Mouse (Mus musculus): ENCODE measurements around the gene Tmc7. TPM values are rescaled to one million over a fixed set of nuclear protein-coding genes. Genes with fewer than 3 reads are reported as not detected.

Gene Tmc7
- polyA plus RNA-seq (2011; ENCODE audit: insufficient read length, low read depth, missing spikeins): 1.4 and 1.9 TPM in 2 replicates

- Histone ChIP-seq H3K27ac (ENCODE audit: insufficient read depth, low read length) (no peak within 1 kb of the TSS), H3K4me3 (ENCODE audit: insufficient read depth, low read length) (peak within 1 kb of the TSS; percentile 63)
- TF ChIP-seq POLR2A (IDR thresholded peaks at IDR 0.05; ENCODE audit: low read depth, low read length): 0 out of 2 replicates have a peak, but pooled peaks have one; percentile 22
- TF ChIP-seq CTCF (IDR thresholded peaks at IDR 0.05; ENCODE audit: borderline replicate concordance, insufficient read depth, low read length): no peak
These were observed at the start of gene Tmc7 for GRCm38 (mm10) chr7:118584257-118584907. Gene Tmc7, minus strand, starts transcription at chr7:118584736.

GRCm38 (mm10) chr7:118633951-118634350, 49.4 kb upstream of the Tmc7 start:
- H3K27ac ChIP-seq (ENCODE audit: insufficient read depth, low read length): no peak overlapping the region
- no peak overlapping the region for H3K4me3 ChIP-seq (ENCODE audit: insufficient read depth, low read length)
- H3K4me1 ChIP-seq (ENCODE audit: control insufficient read depth, insufficient read depth, low read length): no peaks in the 10 kb centered on the region
- TF ChIP-seq CTCF (IDR thresholded peaks at IDR 0.05; ENCODE audit: borderline replicate concordance, insufficient read depth, low read length) (no peak), POLR2A (IDR thresholded peaks at IDR 0.05; ENCODE audit: low read depth, low read length) (no peak)

More at GRCm38 (mm10) chr7:118584257-118584907, at the start of gene Tmc7:
- H3K4me1 ChIP-seq (ENCODE audit: control insufficient read depth, insufficient read depth, low read length): no peaks in the 10 kb centered on the region

- TF ChIP-seq CTCF (IDR thresholded peaks at IDR 0.05; ENCODE audit: borderline replicate concordance, insufficient read depth, low read length) (no peak), POLR2A (IDR thresholded peaks at IDR 0.05; ENCODE audit: low read depth, low read length) (no peak)
- no peak overlapping the region for H3K27ac ChIP-seq (ENCODE audit: insufficient read depth, low read length)
- H3K4me3 ChIP-seq (ENCODE audit: insufficient read depth, low read length): no peak overlapping the region
- H3K4me1 ChIP-seq (ENCODE audit: control insufficient read depth, insufficient read depth, low read length): no peaks in the 10 kb centered on the region
These were observed 48.6 kb upstream of the Tmc7 start for GRCm38 (mm10) chr7:118633094-118633493.

GRCm38 (mm10) chr7:118627550-118628298, 43.2 kb upstream of the Tmc7 start:
- Histone ChIP-seq H3K4me1 (ENCODE audit: control insufficient read depth, insufficient read depth, low read length) (no peaks in the 10 kb centered on the region), H3K27ac (ENCODE audit: insufficient read depth, low read length) (no peak overlapping the region)
- TF ChIP-seq CTCF (IDR thresholded peaks at IDR 0.05; ENCODE audit: borderline replicate concordance, insufficient read depth, low read length) (no peak), POLR2A (IDR thresholded peaks at IDR 0.05; ENCODE audit: low read depth, low read length) (no peak)

GRCm38 (mm10) chr7:118621094-118621493, 36.6 kb upstream of the Tmc7 start:
- no peak overlapping the region for H3K27ac ChIP-seq (ENCODE audit: insufficient read depth, low read length)
- no peaks in the 10 kb centered on the region for H3K4me1 ChIP-seq (ENCODE audit: control insufficient read depth, insufficient read depth, low read length)
- no peak overlapping the region for H3K4me3 ChIP-seq (ENCODE audit: insufficient read depth, low read length)
- TF ChIP-seq CTCF (IDR thresholded peaks at IDR 0.05; ENCODE audit: borderline replicate concordance, insufficient read depth, low read length) (no peak), POLR2A (IDR thresholded peaks at IDR 0.05; ENCODE audit: low read depth, low read length) (no peak)

More at GRCm38 (mm10) chr7:118627550-118628298, 43.2 kb upstream of the Tmc7 start:
- no peak overlapping the region for H3K4me3 ChIP-seq (ENCODE audit: insufficient read depth, low read length)

- Histone ChIP-seq H3K27ac (ENCODE audit: insufficient read depth, low read length) (no peak overlapping the region), H3K4me3 (ENCODE audit: insufficient read depth, low read length) (no peak overlapping the region), H3K4me1 (ENCODE audit: control insufficient read depth, insufficient read depth, low read length) (no peaks in the 10 kb centered on the region)
- TF ChIP-seq POLR2A (IDR thresholded peaks at IDR 0.05; ENCODE audit: low read depth, low read length) (no peak), CTCF (IDR thresholded peaks at IDR 0.05; ENCODE audit: borderline replicate concordance, insufficient read depth, low read length) (no peak)
These were observed 35.8 kb upstream of the Tmc7 start for GRCm38 (mm10) chr7:118620243-118620906.

GRCm38 (mm10) chr7:118618104-118618503, 33.6 kb upstream of the Tmc7 start:
- H3K27ac ChIP-seq (ENCODE audit: insufficient read depth, low read length): no peak overlapping the region
- TF ChIP-seq CTCF (IDR thresholded peaks at IDR 0.05; ENCODE audit: borderline replicate concordance, insufficient read depth, low read length) (no peak), POLR2A (IDR thresholded peaks at IDR 0.05; ENCODE audit: low read depth, low read length) (no peak)
- H3K4me1 ChIP-seq (ENCODE audit: control insufficient read depth, insufficient read depth, low read length): no peaks in the 10 kb centered on the region
- H3K4me3 ChIP-seq (ENCODE audit: insufficient read depth, low read length): no peak overlapping the region

- no peak overlapping the region for H3K4me3 ChIP-seq (ENCODE audit: insufficient read depth, low read length)
- no peaks in the 10 kb centered on the region for H3K4me1 ChIP-seq (ENCODE audit: control insufficient read depth, insufficient read depth, low read length)
- TF ChIP-seq CTCF (IDR thresholded peaks at IDR 0.05; ENCODE audit: borderline replicate concordance, insufficient read depth, low read length) (no peak), POLR2A (IDR thresholded peaks at IDR 0.05; ENCODE audit: low read depth, low read length) (no peak)
These were observed 29.5 kb upstream of the Tmc7 start for GRCm38 (mm10) chr7:118614076-118614475.

GRCm38 (mm10) chr7:118611933-118612332, 27.4 kb upstream of the Tmc7 start:
- no peak for TF ChIP-seq CTCF (IDR thresholded peaks at IDR 0.05; ENCODE audit: borderline replicate concordance, insufficient read depth, low read length)
- TF ChIP-seq POLR2A (IDR thresholded peaks at IDR 0.05; ENCODE audit: low read depth, low read length): no peak
- Histone ChIP-seq H3K4me3 (ENCODE audit: insufficient read depth, low read length) (no peak overlapping the region), H3K27ac (ENCODE audit: insufficient read depth, low read length) (no peak overlapping the region), H3K4me1 (ENCODE audit: control insufficient read depth, insufficient read depth, low read length) (no peaks in the 10 kb centered on the region)

More at GRCm38 (mm10) chr7:118614076-118614475, 29.5 kb upstream of the Tmc7 start:
- H3K27ac ChIP-seq (ENCODE audit: insufficient read depth, low read length): no peak overlapping the region

Measured in embryonic fibroblast, embryonic 13.5 days (primary cell).